8 mouse cellular contexts compared by ENCODE assay signal in genomic region chr4:125132394-125132793, GRCm38 (mm10). TPM values are rescaled to one million over a fixed set of nuclear protein-coding genes. Genes with fewer than 3 reads are reported as not detected.
DNase-seq lines count a peak whose midpoint lies in the region; ATAC-seq and TF ChIP-seq lines count a peak whose summit lies in the region.

No protein-coding gene starts in this region.

- DNase-seq in cerebellum, adult 18-20 months = peak; percentile 28 to 47
- DNase-seq in cerebellum, adult 9-11 months = no peak
- peak; percentile 68 for DNase-seq in liver
- DNase-seq in gastrocnemius, postnatal 36 days = peak; percentile 52 to 55
- peak; percentile 82 for DNase-seq in lung, postnatal 36 days

- peak; percentile 75 for TF ChIP-seq CTCF in bone marrow macrophage, adult 2 months (IDR thresholded peaks at IDR 0.05; ENCODE audit: low read depth, low read length)
- peak; percentile 67; the same call in 1 of the 2 replicates for TF ChIP-seq CTCF in testis, adult 2 months (IDR thresholded peaks at IDR 0.05; ENCODE audit: control insufficient read depth, insufficient read depth, insufficient replicate concordance, low read depth, low read length)

- TF ChIP-seq POLR2A in bone marrow macrophage, adult 2 months (IDR thresholded peaks at IDR 0.05; ENCODE audit: borderline replicate concordance, low read depth, low read length) = no peak
- no peak for TF ChIP-seq POLR2A in testis, adult 2 months (IDR thresholded peaks at IDR 0.05; ENCODE audit: control insufficient read depth, low read depth, low read length)

- H3K36me3 ChIP-seq in liver, embryonic 12.5 days = no peaks in the 10 kb centered on the region
- no peaks in the 10 kb centered on the region for H3K36me3 ChIP-seq in testis, adult 2 months (ENCODE audit: control insufficient read depth, insufficient read depth, low read length)

- 14% methylated on average over 5 of the region's 5 CpGs for WGBS in liver, embryonic 12.5 days (ENCODE audit: insufficient replicate concordance)

- H3K9me3 ChIP-seq in liver, embryonic 12.5 days (replicated peaks) = no peaks in the 10 kb centered on the region

- H3K4me3 ChIP-seq in liver, embryonic 12.5 days = no peak overlapping the region
- no peak overlapping the region for H3K4me3 ChIP-seq in bone marrow macrophage, adult 2 months (ENCODE audit: insufficient read depth, low read length)
- H3K4me3 ChIP-seq in testis, adult 2 months (ENCODE audit: control insufficient read depth, low read depth, low read length) = no peak overlapping the region

- ATAC-seq in liver, embryonic 12.5 days = no peak

- H3K4me2 ChIP-seq in liver, embryonic 12.5 days = no peak overlapping the region

- no peaks in the 10 kb centered on the region for H3K27me3 ChIP-seq in liver, embryonic 12.5 days (replicated peaks)
- no peaks in the 10 kb centered on the region for H3K27me3 ChIP-seq in testis, adult 2 months (ENCODE audit: control insufficient read depth, insufficient read depth, low read length)

- no peak overlapping the region for H3K9ac ChIP-seq in liver, embryonic 12.5 days

- H3K4me1 ChIP-seq in liver, embryonic 12.5 days = peaks cover 18% of the 10 kb centered on the region
- H3K4me1 ChIP-seq in bone marrow macrophage, adult 2 months (ENCODE audit: control insufficient read depth, insufficient read depth, low read length) = peaks cover 27% of the 10 kb centered on the region
- H3K4me1 ChIP-seq in testis, adult 2 months (ENCODE audit: control insufficient read depth, insufficient read depth, low read length) = peaks cover 6% of the 10 kb centered on the region

- intact Hi-C loops in gastrocnemius, postnatal 36 days (cut with DNase I) = no loop called here

- no peak overlapping the region for H3K27ac ChIP-seq in liver, embryonic 12.5 days
- no peak overlapping the region for H3K27ac ChIP-seq in bone marrow macrophage, adult 2 months (ENCODE audit: insufficient read depth, low read depth, low read length)
- H3K27ac ChIP-seq in testis, adult 2 months (ENCODE audit: control insufficient read depth, insufficient read depth, low read depth, low read length) = no peak overlapping the region

RNA-seq across cellular contexts. Expression of gene Zc3h12a, which starts 4.8 kb away (rescaled TPM):
- polyA plus RNA-seq in liver, embryonic 12.5 days (2016; fragmentation: Nextera tagmentation; extraction: Ambion mirVana) = 0.56 and 0.62 TPM in 2 replicates
- polyA plus RNA-seq in bone marrow macrophage, adult 2 months (2012; ENCODE audit: insufficient read depth, insufficient read length, missing spikeins) = 27.3 and 29.1 TPM in 2 replicates
- total RNA-seq in gastrocnemius, postnatal 36 days (2021) = 1 to 10 TPM; 1.9 to 3.0 TPM
- polyA plus RNA-seq in testis, adult 2 months (2012; rRNA removed) = 1.4 and 2.3 TPM in 2 replicates

RNA-seq across cellular contexts. Expression of gene Meaf6, which starts 47.5 kb away (rescaled TPM):
- polyA plus RNA-seq in liver, embryonic 12.5 days (2016; fragmentation: Nextera tagmentation; extraction: Ambion mirVana) = 31.6 and 33.0 TPM in 2 replicates
- 32.4 and 36.6 TPM in 2 replicates for polyA plus RNA-seq in bone marrow macrophage, adult 2 months (2012; ENCODE audit: insufficient read depth, insufficient read length, missing spikeins)
- 10 to 100 TPM in 1 of 2 experiments, 1 to 10 TPM in 1; 7.6 to 10.5 TPM for total RNA-seq in gastrocnemius, postnatal 36 days (2021)
- 63.2 and 67.3 TPM in 2 replicates for polyA plus RNA-seq in testis, adult 2 months (2012; rRNA removed)
